In the genomic region with DNA sequence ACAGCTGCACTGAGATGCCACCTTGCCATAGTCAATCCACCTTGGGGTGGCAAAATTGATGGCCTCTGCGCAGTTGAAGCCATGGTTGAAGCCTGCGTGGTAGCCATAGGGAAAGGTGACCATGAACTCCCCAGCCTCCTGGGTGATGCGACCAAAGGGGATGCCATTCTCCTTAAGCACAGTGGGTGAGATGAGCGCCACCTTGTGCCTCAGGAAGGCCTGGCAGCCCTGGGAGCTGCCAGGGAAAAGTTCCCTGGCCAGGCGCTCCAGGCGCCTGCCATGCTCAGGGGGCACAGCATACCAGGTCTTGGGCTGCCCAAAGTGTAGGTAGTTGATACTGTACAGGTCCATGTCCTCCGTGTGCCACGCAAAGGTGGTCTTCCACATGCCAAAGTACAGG, we compare ENCODE assay signal across 10 mouse cellular contexts. TPM values are rescaled to one million over a fixed set of nuclear protein-coding genes. Genes with fewer than 3 reads are reported as not detected.
DNase-seq lines count a peak whose midpoint lies in the region; ATAC-seq and TF ChIP-seq lines count a peak whose summit lies in the region.
"Not testable (repeated sequence)": the region's sequence is repeated elsewhere in the genome, so short reads cannot be mapped to it uniquely, and the experiment has no call there.
"Had no signal": no experiment of that assay in that cellular context is flagged by ENCODE, and none has a peak within 500 bp of the region (broad histone marks: within the 10 kb centered on the region; RNA-seq: fewer than 3 reads in every experiment).

No protein-coding gene starts in this region.

- peak; percentile 72; the same call in 1 of the 2 replicates for ATAC-seq in common myeloid progenitor, adult 5-6 weeks (replicated peaks; ENCODE audit: low read depth, poor library complexity, severe bottlenecking)
- 0 out of 2 replicates have a peak, but pooled peaks have one; percentile 34 for ATAC-seq in intestine, embryonic 15.5 days
- not testable (repeated sequence) for ATAC-seq in lung, postnatal 0 days

- peak; percentile 16 for TF ChIP-seq CTCF in left cerebral cortex, adult 2 months (IDR thresholded peaks at IDR 0.05)
- TF ChIP-seq CTCF in lung, postnatal 0 days (IDR thresholded peaks at IDR 0.05): peak; percentile 45
- 0 out of 2 replicates have a peak, but pooled peaks have one; percentile 0 for TF ChIP-seq CTCF in spleen, adult 2 months (IDR thresholded peaks at IDR 0.05; ENCODE audit: extremely low read depth, insufficient read depth, insufficient read length, insufficient replicate concordance)

- not testable (repeated sequence) for H3K27me3 ChIP-seq in intestine, embryonic 15.5 days (replicated peaks); lung, postnatal 0 days (replicated peaks; ENCODE audit: insufficient read depth, low read length); spleen, adult 2 months (ENCODE audit: control insufficient read depth, insufficient read depth, low read length)

- TF ChIP-seq EP300 in lung, postnatal 0 days (IDR thresholded peaks at IDR 0.05): not testable (repeated sequence)

- not testable (repeated sequence) for H3K27ac ChIP-seq in intestine, embryonic 15.5 days; left cerebral cortex, adult 2 months; lung, postnatal 0 days (ENCODE audit: low read length); spleen, adult 2 months (ENCODE audit: insufficient read depth, low read length)

- H3K4me2 ChIP-seq in intestine, embryonic 15.5 days (replicated peaks); lung, postnatal 0 days (replicated peaks; ENCODE audit: low read depth, low read length): not testable (repeated sequence)

- not testable (repeated sequence) for H3K4me3 ChIP-seq in intestine, embryonic 15.5 days (replicated peaks); left cerebral cortex, adult 2 months; lung, postnatal 0 days (ENCODE audit: low read depth, low read length); spleen, adult 2 months (ENCODE audit: extremely low read depth, insufficient read depth, insufficient read length)

- H3K9ac ChIP-seq in intestine, embryonic 15.5 days; lung, postnatal 0 days (replicated peaks; ENCODE audit: low read depth): not testable (repeated sequence)

- not testable (repeated sequence) for H3K9me3 ChIP-seq in intestine, embryonic 15.5 days; lung, postnatal 0 days (ENCODE audit: low read length)

- intact Hi-C loops in left cerebral cortex, adult 2 months (cut with DNase I): not testable (repeated sequence)

- 59% methylated on average over 8 of the region's 8 CpGs for WGBS in intestine, embryonic 15.5 days
- WGBS in lung, postnatal 0 days: 47% methylated on average over 8 of the region's 8 CpGs
- 65% methylated on average over 8 of the region's 8 CpGs for WGBS in spleen, adult 2 months

- H3K36me3 ChIP-seq in intestine, embryonic 15.5 days; lung, postnatal 0 days (ENCODE audit: insufficient read depth, low read length); spleen, adult 2 months (ENCODE audit: control insufficient read depth, insufficient read depth, low read length): not testable (repeated sequence)

- DNase-seq in B cell, adult 2 months: peak; percentile 17 to 23
- peak; percentile 11 for DNase-seq in cerebellum, adult 11 months
- DNase-seq in left cerebral cortex, adult 2 months (ENCODE audit: extremely low spot score in 1 of 2, low spot score in 2 of 2); lung, postnatal 0 days (ENCODE audit: low spot score); spleen, adult 2 months (ENCODE audit: low read depth in 1 of 2, low spot score in 2 of 2): not testable (repeated sequence)

- H3K4me1 ChIP-seq in intestine, embryonic 15.5 days (replicated peaks); lung, postnatal 0 days (ENCODE audit: insufficient read depth, low read depth, low read length); spleen, adult 2 months (ENCODE audit: control insufficient read depth, insufficient read depth, insufficient read length): not testable (repeated sequence)

- TF ChIP-seq POLR2A in spleen, adult 2 months (IDR thresholded peaks at IDR 0.05; ENCODE audit: low read depth, low read length): not testable (repeated sequence)

RNA-seq across cellular contexts. Expression of gene Kdm4d, which starts 49.2 kb away (rescaled TPM):
- total RNA-seq in common myeloid progenitor, adult 5-6 weeks (2017): 0.69 TPM in 1 of 2 replicates, not detected in the other
- polyA plus RNA-seq in intestine, embryonic 15.5 days (2015; fragmentation: Nextera tagmentation; extraction: Ambion mirVana): 0.23 and 0.35 TPM in 2 replicates
- 1 to 10 TPM; 1.7 to 2.3 TPM for total RNA-seq in left cerebral cortex, adult 2 months (2021)
- 0.19 and 0.20 TPM in 2 replicates for polyA plus RNA-seq in lung, postnatal 0 days (2015; fragmentation: Nextera tagmentation; extraction: Ambion mirVana)
- 0.27 and 0.33 TPM in 2 replicates for polyA plus RNA-seq in spleen, adult 2 months (2012; rRNA removed)
- total RNA-seq: gastrocnemius, postnatal 36 days; heart, postnatal 36 days had no signal
- polyA plus RNA-seq: small intestine, adult 2 months had no signal

RNA-seq across cellular contexts. Expression of gene Cwc15, which starts 49.3 kb away (rescaled TPM):
- total RNA-seq in common myeloid progenitor, adult 5-6 weeks (2017): 260 and 293 TPM in 2 replicates
- 132 and 154 TPM in 2 replicates for polyA plus RNA-seq in intestine, embryonic 15.5 days (2015; fragmentation: Nextera tagmentation; extraction: Ambion mirVana)
- 10 to 100 TPM; 82.3 to 90.9 TPM for total RNA-seq in left cerebral cortex, adult 2 months (2021)
- 125 and 126 TPM in 2 replicates for polyA plus RNA-seq in lung, postnatal 0 days (2015; fragmentation: Nextera tagmentation; extraction: Ambion mirVana)
- 4.4 and 4.6 TPM in 2 replicates for polyA plus RNA-seq in spleen, adult 2 months (2012; rRNA removed)

Comparison
In these comparisons a context has a peak if more than half of its experiments do, and no peak if none do; other contexts are left out.
1. RNA of gene Cwc15, which starts 49.3 kb away (polyA plus RNA-seq): 132 to 154 TPM in intestine, embryonic 15.5 days and 125 to 126 TPM in lung, postnatal 0 days; 4.4 to 4.6 TPM in spleen, adult 2 months; every median in the first group is over 10 times any median in the second.
2. Peak in every context shown above with its lines, with median percentiles within 50 percentile points of each other: CTCF ChIP-seq.